Mouse (Mus musculus) MN1 (cell line): ENCODE data around the gene Socs3.

Experiments used
- DNase-seq: peaks from one replicate; pipeline ENCODE4 v3.0.0-alpha.2; 2016; ENCODE audit warnings: low spot score

The Socs3 gene

GRCm38 (mm10) chr11:117954819-117955218 is 15.0 kb downstream of the Socs3 start:
- no peak for DNase-seq

- peak; percentile 73 for DNase-seq
Observed at GRCm38 (mm10) chr11:117954094-117954493, 15.8 kb downstream of the Socs3 start.

- DNase-seq = no peak
Observed at GRCm38 (mm10) chr11:117952174-117952933, 17.5 kb downstream of the Socs3 start.

- DNase-seq = no peak
Observed at GRCm38 (mm10) chr11:117951391-117951790, 18.5 kb downstream of the Socs3 start.

- DNase-seq = peak; percentile 46
Observed at GRCm38 (mm10) chr11:117949392-117950091, 20.3 kb downstream of the Socs3 start.

- no peak for DNase-seq
Observed at GRCm38 (mm10) chr11:117946996-117947419, 22.8 kb downstream of the Socs3 start.

- DNase-seq = no peak
Observed at GRCm38 (mm10) chr11:117946195-117946979, 23.5 kb downstream of the Socs3 start.

- no peak for DNase-seq
Observed at GRCm38 (mm10) chr11:117941848-117942247, 28.0 kb downstream of the Socs3 start.

GRCm38 (mm10) chr11:117941325-117941834 is 28.5 kb downstream of the Socs3 start:
- DNase-seq = no peak

- DNase-seq = no peak
Observed at GRCm38 (mm10) chr11:117940881-117941280, 29.0 kb downstream of the Socs3 start.

- peak; percentile 81 for DNase-seq
Observed at GRCm38 (mm10) chr11:117939741-117940285, 30.0 kb downstream of the Socs3 start.

- DNase-seq = no peak
Observed at GRCm38 (mm10) chr11:117939004-117939730, 30.7 kb downstream of the Socs3 start.

- DNase-seq = peak; percentile 45
Observed at GRCm38 (mm10) chr11:117936202-117936601, 33.6 kb downstream of the Socs3 start.

GRCm38 (mm10) chr11:117935616-117936015 is 34.2 kb downstream of the Socs3 start:
- DNase-seq = no peak

- no peak for DNase-seq
Observed at GRCm38 (mm10) chr11:117934576-117935368, 35.1 kb downstream of the Socs3 start.

- peak; percentile 46 for DNase-seq
Observed at GRCm38 (mm10) chr11:117934168-117934567, 35.7 kb downstream of the Socs3 start.

GRCm38 (mm10) chr11:117932195-117932594 is 37.7 kb downstream of the Socs3 start:
- DNase-seq = peak; percentile 48

GRCm38 (mm10) chr11:117931576-117931975 is 38.3 kb downstream of the Socs3 start:
- DNase-seq = no peak

GRCm38 (mm10) chr11:117930781-117931338 is 39.0 kb downstream of the Socs3 start:
- DNase-seq = peak; percentile 71

GRCm38 (mm10) chr11:117925541-117925940 is 44.3 kb downstream of the Socs3 start:
- DNase-seq = no peak
